Mouse (Mus musculus): ENCODE measurements around the gene Dock10. TPM values are rescaled to one million over a fixed set of nuclear protein-coding genes. Genes with fewer than 3 reads are reported as not detected.

Dock10 gene
- polyA plus RNA-seq (2012; ENCODE audit: insufficient read depth, low replicate concordance), result 0.46 TPM in 1 of 2 replicates, not detected in the other

DNA sequence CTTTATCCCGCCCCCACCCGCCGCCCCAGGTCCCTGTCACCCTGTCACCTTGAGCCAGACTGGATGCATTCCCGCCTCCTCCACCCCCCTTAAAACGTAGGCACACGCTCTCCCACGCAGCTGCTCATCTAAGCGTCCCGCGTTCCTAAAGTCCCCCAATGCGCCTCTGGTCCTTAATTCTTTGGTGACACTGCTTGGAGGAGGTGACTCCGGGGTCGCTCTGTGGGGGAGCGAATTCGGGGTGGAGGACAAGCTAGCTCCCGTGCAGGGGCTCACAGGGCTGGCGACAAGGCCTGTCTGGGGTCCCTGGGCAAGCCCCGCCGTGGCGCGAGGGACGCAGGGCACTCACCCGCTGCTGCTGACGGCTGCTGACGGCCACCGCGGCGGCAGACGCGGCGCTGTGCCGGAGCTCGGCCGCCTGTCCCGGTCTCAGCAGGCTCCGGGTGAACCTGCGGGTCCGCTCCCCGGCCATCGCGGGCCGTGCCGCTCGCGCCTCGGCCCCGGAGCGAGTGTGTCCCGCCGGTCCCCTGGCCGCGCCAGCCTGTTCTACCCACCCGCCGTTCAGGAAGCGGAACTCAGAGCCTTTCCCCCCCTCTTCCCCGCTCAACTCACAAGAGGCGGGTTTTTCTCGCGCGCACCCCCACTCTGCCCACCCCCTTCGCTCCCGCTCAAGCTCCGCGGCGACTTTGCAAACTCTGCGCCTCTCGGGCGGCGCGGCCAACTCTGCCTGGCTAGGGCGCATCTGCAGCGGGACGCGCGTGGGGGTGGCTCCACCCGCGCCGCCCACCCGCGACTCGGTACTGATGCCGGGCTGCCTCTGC, at the start of gene Dock10:
TSS of gene Dock10 (minus strand) at position 551 of the 821 bp plus-strand sequence.
- no peak for TF ChIP-seq GATA1 (IDR thresholded peaks at IDR 0.05; ENCODE audit: borderline replicate concordance, low read length)
- TF ChIP-seq FLI1 (IDR thresholded peaks at IDR 0.05; ENCODE audit: low read length), result no peak
- H3K4me3 ChIP-seq (replicated peaks), result peak within 1 kb of the TSS; percentile 94
- peaks cover 41% of the 10 kb centered on the region for H3K27me3 ChIP-seq (replicated peaks)
- peaks cover 30% of the 10 kb centered on the region for H3K4me1 ChIP-seq
- 0 out of 2 replicates have a peak, but pooled peaks cover under 1% of the 10 kb centered on the region for H3K9me3 ChIP-seq
- H3K36me3 ChIP-seq (replicated peaks; ENCODE audit: low read length), result no peaks in the 10 kb centered on the region

DNA sequence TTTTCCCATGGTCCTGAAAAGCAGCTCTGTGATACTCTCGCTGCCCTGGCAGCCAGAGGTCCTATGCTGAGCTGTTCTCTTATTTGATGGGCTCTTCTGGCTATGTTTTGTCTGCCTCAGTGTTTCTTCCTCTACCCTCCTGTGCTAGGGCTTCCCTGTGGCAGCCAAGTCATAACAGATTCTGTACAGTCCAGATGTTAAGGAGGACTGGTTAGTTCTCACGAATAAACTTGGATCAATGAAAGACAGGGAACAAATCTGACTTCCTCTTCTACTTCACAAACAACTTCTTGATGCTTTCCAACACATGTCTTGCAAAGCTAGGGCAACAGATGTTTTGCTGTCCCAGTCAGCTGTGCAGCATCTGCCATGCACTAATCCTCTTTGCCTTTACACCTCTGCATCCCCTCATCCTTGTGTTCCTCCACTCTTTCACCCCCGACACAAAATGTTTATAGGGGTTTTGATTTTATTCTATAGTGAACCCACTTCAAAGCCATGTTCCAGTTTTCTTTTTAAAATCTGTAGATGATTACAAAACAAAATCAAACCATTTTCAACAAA, 48.6 kb upstream of the Dock10 start:
- H3K4me3 ChIP-seq (replicated peaks), result no peak overlapping the region
- H3K9me3 ChIP-seq, result no peaks in the 10 kb centered on the region
- peaks cover 2% of the 10 kb centered on the region for H3K27me3 ChIP-seq (replicated peaks)
- no peaks in the 10 kb centered on the region for H3K36me3 ChIP-seq (replicated peaks; ENCODE audit: low read length)
- TF ChIP-seq GATA1 (IDR thresholded peaks at IDR 0.05; ENCODE audit: borderline replicate concordance, low read length) (no peak), FLI1 (IDR thresholded peaks at IDR 0.05; ENCODE audit: low read length) (no peak)
- no peaks in the 10 kb centered on the region for H3K4me1 ChIP-seq

DNA sequence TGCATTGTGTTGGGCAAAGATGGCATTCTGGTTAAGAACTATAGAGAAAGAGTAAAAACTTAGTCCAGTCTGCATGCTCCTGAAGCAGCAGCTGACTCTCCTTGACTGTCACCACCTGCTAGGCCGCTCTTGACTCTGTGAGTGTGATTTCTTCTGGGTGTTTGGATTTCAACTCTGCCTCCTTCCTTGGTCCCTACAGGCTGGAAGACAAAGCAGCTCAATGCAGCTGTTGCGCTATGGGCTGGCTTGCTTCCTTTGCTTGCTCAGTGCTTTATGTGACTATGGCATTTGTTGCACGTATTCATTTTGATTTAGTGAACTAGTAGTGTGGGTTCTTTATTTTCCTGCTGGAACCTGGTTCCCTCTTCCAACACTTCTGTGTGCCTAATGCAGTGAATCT, 43.7 kb upstream of the Dock10 start:
- Histone ChIP-seq H3K4me1 (no peaks in the 10 kb centered on the region), H3K27me3 (replicated peaks) (peaks cover 2% of the 10 kb centered on the region), H3K4me3 (replicated peaks) (no peak overlapping the region), H3K9me3 (no peaks in the 10 kb centered on the region), H3K36me3 (replicated peaks; ENCODE audit: low read length) (no peaks in the 10 kb centered on the region)
- TF ChIP-seq GATA1 (IDR thresholded peaks at IDR 0.05; ENCODE audit: borderline replicate concordance, low read length), result no peak
- TF ChIP-seq FLI1 (IDR thresholded peaks at IDR 0.05; ENCODE audit: low read length), result no peak

DNA sequence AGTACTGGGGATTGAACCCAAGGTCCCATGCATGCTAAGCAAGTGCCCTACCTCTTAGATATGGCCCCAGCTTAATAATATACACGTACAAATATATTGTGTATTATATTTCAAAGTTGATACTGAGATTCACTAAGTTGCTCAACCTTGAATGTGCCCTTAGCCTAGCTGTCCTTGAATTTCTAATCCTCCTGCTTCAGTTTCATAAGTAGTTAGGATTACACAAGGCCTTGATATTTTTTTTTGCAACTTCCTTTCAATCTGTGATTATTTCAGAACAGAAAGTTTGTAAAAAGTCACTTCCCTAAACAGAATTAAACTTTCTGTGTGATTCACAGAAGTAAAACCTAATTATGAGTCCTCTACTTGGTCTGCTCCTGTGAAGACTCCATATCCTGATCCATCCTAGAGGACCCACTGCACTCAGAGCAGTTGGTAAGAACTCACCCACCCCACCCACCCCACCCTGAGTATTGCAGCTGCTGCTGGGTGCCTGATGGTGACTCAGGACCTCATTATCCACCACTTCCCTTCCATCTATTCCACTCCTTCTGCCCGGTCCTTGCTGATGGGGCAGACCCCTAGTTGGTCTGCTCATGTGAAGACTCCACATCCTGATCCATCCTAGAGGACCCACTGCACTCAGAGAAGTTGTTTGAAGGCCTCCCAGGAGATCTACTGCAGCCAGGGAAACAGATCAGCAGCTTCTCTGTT, 26.9 kb upstream of the Dock10 start:
- H3K4me1 ChIP-seq, result no peaks in the 10 kb centered on the region
- H3K36me3 ChIP-seq (replicated peaks; ENCODE audit: low read length), result no peaks in the 10 kb centered on the region
- peaks cover 2% of the 10 kb centered on the region for H3K27me3 ChIP-seq (replicated peaks)
- H3K4me3 ChIP-seq (replicated peaks), result no peak overlapping the region
- no peaks in the 10 kb centered on the region for H3K9me3 ChIP-seq
- TF ChIP-seq GATA1 (IDR thresholded peaks at IDR 0.05; ENCODE audit: borderline replicate concordance, low read length) (no peak), FLI1 (IDR thresholded peaks at IDR 0.05; ENCODE audit: low read length) (no peak)

DNA sequence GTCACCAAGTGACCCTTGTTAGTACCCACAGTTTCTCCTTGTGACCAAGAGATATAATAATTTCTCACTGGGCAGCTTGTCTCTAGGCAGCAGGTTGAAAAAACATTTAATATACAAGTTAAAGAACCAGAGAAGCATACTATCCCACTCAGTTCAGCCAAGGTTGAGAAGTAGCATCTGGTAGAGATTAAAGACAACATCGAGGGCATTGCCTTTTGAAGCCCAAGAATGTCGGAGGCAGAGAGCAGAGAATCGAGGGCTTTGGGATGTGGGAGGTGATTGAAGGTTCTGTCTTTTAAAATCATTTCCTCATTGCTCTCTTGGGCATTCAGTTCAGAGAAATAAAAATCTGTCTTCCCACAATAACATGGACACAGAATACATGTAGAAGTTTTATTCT, 25.8 kb upstream of the Dock10 start:
- TF ChIP-seq FLI1 (IDR thresholded peaks at IDR 0.05; ENCODE audit: low read length), result no peak
- TF ChIP-seq GATA1 (IDR thresholded peaks at IDR 0.05; ENCODE audit: borderline replicate concordance, low read length), result no peak
- Histone ChIP-seq H3K4me1 (no peaks in the 10 kb centered on the region), H3K4me3 (replicated peaks) (no peak overlapping the region), H3K9me3 (no peaks in the 10 kb centered on the region), H3K27me3 (replicated peaks) (peaks cover 2% of the 10 kb centered on the region), H3K36me3 (replicated peaks; ENCODE audit: low read length) (no peaks in the 10 kb centered on the region)

DNA sequence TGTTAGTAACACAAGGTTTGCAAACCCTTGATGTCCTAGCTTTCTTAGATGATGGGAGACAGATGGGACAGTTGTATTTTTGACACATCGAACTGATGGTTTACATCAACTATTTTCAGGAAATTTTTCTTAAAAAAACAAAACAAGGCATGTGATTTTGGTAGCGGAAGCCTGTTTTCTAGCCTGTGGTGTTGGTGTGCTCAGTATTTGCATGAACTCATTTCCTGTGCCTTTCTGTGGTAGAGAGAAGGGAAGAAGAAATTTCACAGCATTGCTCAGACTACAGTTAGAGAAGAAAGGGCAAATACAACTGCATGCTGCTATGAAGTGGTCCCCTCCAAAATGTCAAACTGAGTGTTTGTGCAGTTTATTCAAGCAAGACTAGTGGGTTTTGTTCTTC, 7.2 kb upstream of the Dock10 start:
- no peak for TF ChIP-seq FLI1 (IDR thresholded peaks at IDR 0.05; ENCODE audit: low read length)
- TF ChIP-seq GATA1 (IDR thresholded peaks at IDR 0.05; ENCODE audit: borderline replicate concordance, low read length), result no peak
- H3K9me3 ChIP-seq, result no peaks in the 10 kb centered on the region
- peaks cover 4% of the 10 kb centered on the region for H3K27me3 ChIP-seq (replicated peaks)
- H3K4me3 ChIP-seq (replicated peaks), result no peak overlapping the region
- H3K4me1 ChIP-seq, result peaks cover 3% of the 10 kb centered on the region; the same call in 1 of the 2 replicates
- H3K36me3 ChIP-seq (replicated peaks; ENCODE audit: low read length), result no peaks in the 10 kb centered on the region

DNA sequence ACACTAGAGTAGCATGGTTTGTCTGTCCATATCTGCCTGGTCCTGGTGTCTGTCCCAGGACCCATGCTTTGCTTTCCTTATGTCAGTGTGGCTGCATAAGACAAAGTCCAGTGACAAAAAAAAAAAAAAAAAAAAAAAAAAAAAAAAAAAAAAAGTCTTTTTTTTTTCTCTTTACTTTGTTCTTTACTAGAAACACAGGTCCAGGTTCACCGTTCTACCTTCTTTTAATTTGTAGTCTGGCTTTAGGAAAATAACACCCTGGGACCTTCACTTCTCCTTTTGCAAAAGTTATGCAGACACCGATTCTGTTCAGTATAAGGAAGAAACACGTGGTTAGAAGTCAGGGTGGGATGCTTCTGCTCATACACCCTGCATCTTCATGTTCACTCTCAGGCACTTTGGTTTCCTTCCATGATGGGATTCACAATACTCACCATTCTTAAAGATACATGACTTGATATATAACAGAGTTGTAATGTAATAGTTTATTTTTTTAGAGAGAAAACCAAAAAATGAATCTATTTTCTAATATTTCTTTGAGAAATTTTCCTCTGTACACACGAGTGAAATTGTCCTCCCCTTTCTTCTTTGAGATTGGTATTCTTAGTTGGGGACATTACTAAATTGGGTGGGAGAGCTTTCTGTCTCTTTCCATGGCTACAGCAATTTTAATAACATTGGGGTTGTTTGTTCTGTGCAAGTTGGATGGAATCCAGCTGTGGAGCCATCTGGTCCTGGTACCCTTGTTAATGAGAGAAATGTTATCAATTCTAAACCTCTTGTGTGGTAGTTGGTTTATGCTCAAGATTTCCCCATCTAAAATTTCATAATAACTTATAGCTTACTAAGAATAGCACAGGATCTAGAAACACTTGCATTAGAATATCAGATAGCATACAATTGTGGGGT, 5.0 kb upstream of the Dock10 start:
- H3K4me1 ChIP-seq, result peaks cover 9% of the 10 kb centered on the region
- TF ChIP-seq FLI1 (IDR thresholded peaks at IDR 0.05; ENCODE audit: low read length) (no peak), GATA1 (IDR thresholded peaks at IDR 0.05; ENCODE audit: borderline replicate concordance, low read length) (no peak)
- no peaks in the 10 kb centered on the region for H3K9me3 ChIP-seq
- H3K27me3 ChIP-seq (replicated peaks), result peaks cover 25% of the 10 kb centered on the region
- no peak overlapping the region for H3K4me3 ChIP-seq (replicated peaks)
- no peaks in the 10 kb centered on the region for H3K36me3 ChIP-seq (replicated peaks; ENCODE audit: low read length)

DNA sequence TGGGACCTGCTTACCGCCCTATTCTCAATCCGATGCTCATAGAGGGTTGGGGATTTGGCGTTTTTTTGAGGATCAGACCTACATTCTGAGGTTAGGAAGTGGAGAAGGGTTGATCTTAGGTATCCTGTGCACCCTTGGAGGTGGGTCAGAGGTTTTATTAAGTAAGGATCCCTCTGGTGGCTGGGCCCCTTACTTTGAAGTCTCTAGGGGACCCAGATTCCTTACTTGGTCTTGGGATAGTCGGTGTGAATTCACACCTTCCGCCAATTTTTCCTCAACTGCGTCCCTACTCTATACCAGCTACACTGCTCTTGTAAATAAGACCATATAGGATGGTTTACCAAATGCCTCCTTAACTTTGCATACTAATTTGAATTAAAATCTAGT, 464 bp upstream of the Dock10 start:
- H3K9me3 ChIP-seq, result no peaks in the 10 kb centered on the region
- H3K4me1 ChIP-seq, result peaks cover 30% of the 10 kb centered on the region
- TF ChIP-seq GATA1 (IDR thresholded peaks at IDR 0.05; ENCODE audit: borderline replicate concordance, low read length) (no peak), FLI1 (IDR thresholded peaks at IDR 0.05; ENCODE audit: low read length) (no peak)
- no peaks in the 10 kb centered on the region for H3K36me3 ChIP-seq (replicated peaks; ENCODE audit: low read length)
- peak overlapping the region; percentile 94 for H3K4me3 ChIP-seq (replicated peaks)
- peaks cover 41% of the 10 kb centered on the region for H3K27me3 ChIP-seq (replicated peaks)

DNA sequence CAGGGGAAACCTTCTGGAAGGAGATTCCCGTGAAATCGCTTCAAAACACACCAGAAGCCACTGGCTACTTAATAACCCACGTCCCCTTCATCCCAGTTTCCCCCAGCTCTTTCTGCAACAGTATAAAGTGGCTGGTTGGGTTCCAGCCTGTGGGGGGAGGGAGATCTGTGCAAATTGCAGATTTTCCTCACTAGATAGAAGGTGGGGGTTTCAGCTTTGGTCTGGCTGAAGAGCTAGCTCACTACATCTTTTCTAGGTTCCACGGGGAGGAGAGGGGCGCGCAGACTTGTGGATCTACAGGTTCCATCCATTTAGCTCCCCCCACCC, 714 bp downstream of the Dock10 start:
- Histone ChIP-seq H3K27me3 (replicated peaks) (peaks cover 41% of the 10 kb centered on the region), H3K36me3 (replicated peaks; ENCODE audit: low read length) (no peaks in the 10 kb centered on the region), H3K9me3 (peaks cover 4% of the 10 kb centered on the region; the same call in 1 of the 2 replicates), H3K4me3 (replicated peaks) (peak overlapping the region; percentile 94), H3K4me1 (peaks cover 30% of the 10 kb centered on the region)
- TF ChIP-seq FLI1 (IDR thresholded peaks at IDR 0.05; ENCODE audit: low read length) (no peak), GATA1 (IDR thresholded peaks at IDR 0.05; ENCODE audit: borderline replicate concordance, low read length) (no peak)
